In genomic region chr9:65677119-65677462, GRCm38 (mm10) we compare ENCODE assay signal across 8 mouse cellular contexts. TPM values are rescaled to one million over a fixed set of nuclear protein-coding genes. Genes with fewer than 3 reads are reported as not detected.
DNase-seq lines count a peak whose midpoint lies in the region; ATAC-seq and TF ChIP-seq lines count a peak whose summit lies in the region.

No protein-coding gene starts in this region.

- TF ChIP-seq POLR2A in CH12.LX (IDR thresholded peaks at IDR 0.05; ENCODE audit: low read depth, low read length), result no peak

- no peak for TF ChIP-seq EP300 in CH12.LX (IDR thresholded peaks at IDR 0.05; ENCODE audit: low read length)

- no peak for DNase-seq in heart, embryonic 10.5 days (ENCODE audit: low spot score)
- no peak for DNase-seq in heart, adult 8-10 months (ENCODE audit: low spot score)
- DNase-seq in CH12.LX (ENCODE audit: extremely low read depth), result no peak
- DNase-seq in ovary, adult 18-20 months (ENCODE audit: low spot score), result no peak
- no peak for DNase-seq in adrenal gland, adult 18-20 months (ENCODE audit: low spot score in 2 of 2)
- DNase-seq in left cerebral cortex, postnatal 25 days (ENCODE audit: low spot score in 2 of 2), result no peak

- H3K36me3 ChIP-seq in heart, embryonic 10.5 days, result 0 out of 2 replicates have a peak, but pooled peaks cover 3% of the 10 kb centered on the region
- peaks cover 0 to 27% of the 10 kb centered on the region in 2 experiments for H3K36me3 ChIP-seq in CH12.LX (replicated peaks in 1 of 2; ENCODE audit: control insufficient read depth in 1 of 2, insufficient read depth in 1 of 2, low read length in 1 of 2)
- no peaks in the 10 kb centered on the region for H3K36me3 ChIP-seq in heart, embryonic 16.5 days (ENCODE audit: control insufficient read depth, insufficient read depth)
- H3K36me3 ChIP-seq in macrophage (ENCODE audit: inconsistent target), result no peaks in the 10 kb centered on the region

- H3K79me2 ChIP-seq in CH12.LX (replicated peaks; ENCODE audit: control insufficient read depth, extremely low read depth, insufficient read depth, poor library complexity, severe bottlenecking), result peaks cover 4% of the 10 kb centered on the region
- H3K79me2 ChIP-seq in macrophage (ENCODE audit: inconsistent target), result peaks cover 36% of the 10 kb centered on the region; the same call in 1 of the 2 replicates

- peak overlapping the region; percentile 85 for H3K4me3 ChIP-seq in heart, embryonic 10.5 days
- peak overlapping the region; percentile 59 to 82 (median 77) for H3K4me3 ChIP-seq in CH12.LX (replicated peaks in 1 of 3; ENCODE audit: low read depth in 2 of 3, low read length in 2 of 3, poor library complexity in 1 of 3)
- H3K4me3 ChIP-seq in heart, embryonic 16.5 days (ENCODE audit: low read length), result peak overlapping the region; percentile 64
- H3K4me3 ChIP-seq in macrophage (ENCODE audit: inconsistent target), result peak overlapping the region; percentile 40

- TF ChIP-seq RAD21 in CH12.LX (IDR thresholded peaks at IDR 0.05; ENCODE audit: low read depth, low read length), result no peak

- H3K4me1 ChIP-seq in heart, embryonic 10.5 days, result peaks cover 62% of the 10 kb centered on the region
- peaks cover 6 to 54% of the 10 kb centered on the region in 2 experiments for H3K4me1 ChIP-seq in CH12.LX (ENCODE audit: control insufficient read depth in 1 of 2, insufficient read depth in 2 of 2)
- peaks cover 57% of the 10 kb centered on the region for H3K4me1 ChIP-seq in heart, embryonic 16.5 days (ENCODE audit: control insufficient read depth, insufficient read depth, low read length)

- WGBS in heart, embryonic 10.5 days, result 5% methylated on average over 3 of the region's 3 CpGs
- WGBS in heart, embryonic 16.5 days, result 6% methylated on average over 3 of the region's 3 CpGs
- 22% methylated on average over 3 of the region's 3 CpGs for WGBS in macrophage (ENCODE audit: missing documents)

- no peaks in the 10 kb centered on the region for H3K27me3 ChIP-seq in heart, embryonic 10.5 days (ENCODE audit: insufficient read depth, poor library complexity, severe bottlenecking)
- H3K27me3 ChIP-seq in CH12.LX (replicated peaks), result no peaks in the 10 kb centered on the region
- H3K27me3 ChIP-seq in heart, embryonic 16.5 days (ENCODE audit: control insufficient read depth, insufficient read depth, low read length), result no peaks in the 10 kb centered on the region

- H3K9me3 ChIP-seq in heart, embryonic 10.5 days, result no peaks in the 10 kb centered on the region
- H3K9me3 ChIP-seq in CH12.LX (replicated peaks; ENCODE audit: low read length), result no peaks in the 10 kb centered on the region
- no peaks in the 10 kb centered on the region for H3K9me3 ChIP-seq in heart, embryonic 16.5 days (replicated peaks; ENCODE audit: control insufficient read depth, low read length)

- intact Hi-C loops in left cerebral cortex, postnatal 25 days (cut with DNase I), result no loop called here

- dilution Hi-C loops in CH12.LX (cut with MboI; ENCODE audit: extremely low pct_ligation_motif_present, extremely low pct_unique_long_range_greater_than_20kb, low sequenced_read_pairs), result no loop called here

- ATAC-seq in heart, embryonic 16.5 days (replicated peaks; ENCODE audit: extremely low read depth, insufficient read depth, low FRiP score), result no peak

- H3K27ac ChIP-seq in heart, embryonic 10.5 days, result peak overlapping the region; percentile 93
- H3K27ac ChIP-seq in CH12.LX (ENCODE audit: insufficient read depth, low read depth), result no peak overlapping the region
- H3K27ac ChIP-seq in heart, embryonic 16.5 days (ENCODE audit: low read length), result peak overlapping the region; percentile 59
- no peak overlapping the region for H3K27ac ChIP-seq in macrophage

- in situ Hi-C loops in CH12.LX (cut with MboI; ENCODE audit: low pct_ligation_motif_present, low pct_unique_long_range_greater_than_20kb, low sequenced_read_pairs), result no loop called here

- peak overlapping the region; percentile 99 for H3K4me2 ChIP-seq in CH12.LX (ENCODE audit: insufficient read depth, low read depth, poor library complexity, severe bottlenecking)
- H3K4me2 ChIP-seq in heart, embryonic 16.5 days (ENCODE audit: low read depth, low read length), result peak overlapping the region; percentile 78

- peak overlapping the region; percentile 77 for H3K9ac ChIP-seq in CH12.LX (ENCODE audit: insufficient read depth, low read depth)
- H3K9ac ChIP-seq in heart, embryonic 16.5 days (ENCODE audit: low read length), result peak overlapping the region; percentile 82

- TF ChIP-seq CTCF in CH12.LX (conservative IDR thresholded peaks at IDR 0.05 in 1 of 2, IDR thresholded peaks at IDR 0.05 in 1 of 2; ENCODE audit: low read depth in 2 of 2, low read length in 2 of 2), result no peak

TF ChIP-seq in CH12.LX, 34 proteins besides CTCF, POLR2A, EP300 and RAD21:
- TF ChIP-seq RCOR1 (conservative IDR thresholded peaks at IDR 0.05; ENCODE audit: low read depth, low read length), result no peak
- TF ChIP-seq MAX (IDR thresholded peaks at IDR 0.05; ENCODE audit: low read length), result no peak
- no peak for TF ChIP-seq ZNF384 (IDR thresholded peaks at IDR 0.05; ENCODE audit: low read depth, low read length)
- TF ChIP-seq MYC (IDR thresholded peaks at IDR 0.05; ENCODE audit: low read depth, low read length), result no peak
- TF ChIP-seq CHD1 (IDR thresholded peaks at IDR 0.05; ENCODE audit: low read depth, low read length), result no peak
- TF ChIP-seq JUN (IDR thresholded peaks at IDR 0.05; ENCODE audit: insufficient read depth, low read depth, low read length), result no peak
- TF ChIP-seq ZKSCAN1 (IDR thresholded peaks at IDR 0.05; ENCODE audit: borderline replicate concordance, low read depth, low read length), result no peak
- TF ChIP-seq UBTF (IDR thresholded peaks at IDR 0.05; ENCODE audit: low read depth, low read length), result no peak
- TF ChIP-seq CHD2 (IDR thresholded peaks at IDR 0.05; ENCODE audit: low read length), result no peak
- no peak for TF ChIP-seq IRF4 (IDR thresholded peaks at IDR 0.05; ENCODE audit: low read depth, low read length)

RNA-seq across cellular contexts. Expression of gene Oaz2, which starts 9.3 kb away (rescaled TPM):
- 268 and 288 TPM in 2 replicates for polyA plus RNA-seq in heart, embryonic 10.5 days (2016; fragmentation: Nextera tagmentation; extraction: Ambion mirVana)
- 100 to 1,000 TPM; 182 to 262 (median 217) TPM for total RNA-seq in heart, adult 8-10 months (2022)
- total RNA-seq in CH12.LX (2012; rRNA removed) (30.2 and 30.9 TPM in 2 replicates), CH12.LX (2014; rRNA removed) (35.3 and 38.9 TPM in 2 replicates)
- polyA plus RNA-seq in CH12.LX (2012; ENCODE audit: insufficient read length, low read depth) (55.7 and 61.4 TPM in 2 replicates), macrophage (2018) (21.6 to 39.7 TPM (median 24.0 TPM) in 3 replicates)
- polyA plus RNA-seq in heart, embryonic 16.5 days (2015; fragmentation: Nextera tagmentation; extraction: Ambion mirVana), result 299 and 313 TPM in 2 replicates
- total RNA-seq in macrophage (2018; cell fraction: chromatin; rRNA removed), result 10 to 100 TPM in 24 of 26 experiments, 1 to 10 TPM in 2; 6.8 to 44.1 (median 21.2) TPM
- total RNA-seq in macrophage (2018; cell fraction: cytosol; rRNA removed), result 10 to 100 TPM; 16.3 to 37.8 (median 26.7) TPM
- total RNA-seq in macrophage (2018; cell fraction: nucleus; rRNA removed), result 10 to 100 TPM; 10.8 to 33.8 (median 18.9) TPM
- 100 to 1,000 TPM; 131 to 132 TPM for total RNA-seq in adrenal gland, adult 18-20 months (2021)
- 100 to 1,000 TPM; 231 to 250 TPM for total RNA-seq in left cerebral cortex, postnatal 25 days (2021)

RNA-seq across cellular contexts. Expression of gene Rbpms2, which starts 47.6 kb away (rescaled TPM):
- polyA plus RNA-seq in heart, embryonic 10.5 days (2016; fragmentation: Nextera tagmentation; extraction: Ambion mirVana), result 117 and 179 TPM in 2 replicates
- total RNA-seq in heart, adult 8-10 months (2022), result 10 to 100 TPM; 24.9 to 28.7 (median 26.5) TPM
- 0.13 TPM in 1 of 2 replicates, not detected in the other for total RNA-seq in CH12.LX (2012; rRNA removed)
- total RNA-seq in CH12.LX (2014; rRNA removed), result not detected in 2 replicates
- 0.34 and 0.95 TPM in 2 replicates for polyA plus RNA-seq in CH12.LX (2012; ENCODE audit: insufficient read length, low read depth)
- 105 and 108 TPM in 2 replicates for polyA plus RNA-seq in heart, embryonic 16.5 days (2015; fragmentation: Nextera tagmentation; extraction: Ambion mirVana)
- total RNA-seq in macrophage (2018; cell fraction: chromatin; rRNA removed), result under 1 TPM in 3 of 26 experiments, not detected in 23; 0.44 to 0.67 (median 0.62) TPM
- total RNA-seq in macrophage (2018; cell fraction: cytosol; rRNA removed), result under 1 TPM in 15 of 26 experiments, not detected in 11; 0.07 to 0.52 (median 0.22) TPM
- total RNA-seq in macrophage (2018; cell fraction: nucleus; rRNA removed), result under 1 TPM in 3 of 26 experiments, not detected in 23; 0.36 to 0.56 (median 0.42) TPM
- polyA plus RNA-seq in macrophage (2018), result 0.14 to 0.42 TPM (median 0.28 TPM) in 3 replicates
- 10 to 100 TPM; 63.3 to 89.9 TPM for total RNA-seq in adrenal gland, adult 18-20 months (2021)
- 1 to 10 TPM; 2.2 to 3.2 TPM for total RNA-seq in left cerebral cortex, postnatal 25 days (2021)

Comparison
In these comparisons a context has a peak if more than half of its experiments do, and no peak if none do; other contexts are left out.
1. H3K27ac ChIP-seq: peak in heart, embryonic 10.5 days (single experiment) and heart, embryonic 16.5 days (single experiment); none in CH12.LX (single experiment) and macrophage (single experiment).
2. RNA of gene Rbpms2, which starts 47.6 kb away (total RNA-seq): 63.3 to 89.9 TPM in adrenal gland, adult 18-20 months and 24.9 to 28.7 TPM in heart, adult 8-10 months; 2.2 to 3.2 TPM in left cerebral cortex, postnatal 25 days and 0.13 TPM in CH12.LX; every median in the first group is over 4 times any median in the second.
3. Peak in every context shown above with its lines, with median percentiles within 50 percentile points of each other: H3K4me3 ChIP-seq.